Mouse (Mus musculus): ENCODE measurements at regions not wholly inside any gene's neighbourhood (a gene's known extent, or its start where the extent isn't known, plus 50 kb on each side); places are given as distances from the start of the nearest gene placed in this dataset.
"Not testable (repeated sequence)": the region's sequence is repeated elsewhere in the genome, so short reads cannot be mapped to it uniquely, and the experiment has no call there.

GRCm38 (mm10) chr12:45597904-45598570 lies 523.5 kb upstream of the Stxbp6 start:
- ATAC-seq (ENCODE audit: poor library complexity, severe bottlenecking) = no peak

DNA sequence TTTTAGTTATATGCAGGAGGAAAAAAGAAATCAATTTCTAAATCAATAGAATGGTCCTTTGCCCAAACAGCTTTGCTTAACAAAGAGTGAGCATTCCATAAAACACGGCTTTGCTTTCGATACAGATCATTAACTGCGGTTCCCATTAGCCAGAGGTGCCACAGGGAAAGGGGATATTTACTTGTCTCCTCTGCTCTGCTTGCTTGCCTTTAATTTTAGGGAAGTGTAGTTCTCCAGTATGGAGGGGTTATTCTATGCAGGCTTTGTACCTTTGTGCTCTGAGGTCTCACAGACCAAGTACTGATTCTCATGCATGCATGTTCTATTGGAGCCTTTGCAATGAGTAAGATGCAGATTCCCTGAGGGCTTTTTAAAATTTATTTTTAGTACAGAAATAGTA lies 520.2 kb upstream of the Stxbp6 start:
- no peak for ATAC-seq (ENCODE audit: poor library complexity, severe bottlenecking)

DNA sequence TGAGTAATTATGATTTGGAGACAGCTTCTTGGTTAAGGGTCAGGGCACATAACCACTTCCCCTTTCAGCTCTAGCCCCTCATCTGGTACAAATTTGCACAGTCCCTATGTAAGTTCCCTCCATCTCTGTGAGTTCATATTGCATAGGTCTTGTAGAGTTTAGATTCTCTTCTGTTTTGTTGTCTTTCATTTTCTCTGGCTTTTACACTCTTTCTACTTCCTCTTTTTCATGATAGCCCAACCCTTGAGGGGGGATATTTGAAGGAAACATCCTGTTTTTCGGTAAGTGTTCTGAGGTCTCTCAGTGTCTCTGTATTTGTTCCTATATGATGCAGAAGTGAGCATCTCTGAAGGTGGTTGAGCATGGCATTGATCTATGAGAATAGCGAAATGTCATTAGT lies 515.7 kb upstream of the Stxbp6 start:
- ATAC-seq (ENCODE audit: poor library complexity, severe bottlenecking) = no peak

DNA sequence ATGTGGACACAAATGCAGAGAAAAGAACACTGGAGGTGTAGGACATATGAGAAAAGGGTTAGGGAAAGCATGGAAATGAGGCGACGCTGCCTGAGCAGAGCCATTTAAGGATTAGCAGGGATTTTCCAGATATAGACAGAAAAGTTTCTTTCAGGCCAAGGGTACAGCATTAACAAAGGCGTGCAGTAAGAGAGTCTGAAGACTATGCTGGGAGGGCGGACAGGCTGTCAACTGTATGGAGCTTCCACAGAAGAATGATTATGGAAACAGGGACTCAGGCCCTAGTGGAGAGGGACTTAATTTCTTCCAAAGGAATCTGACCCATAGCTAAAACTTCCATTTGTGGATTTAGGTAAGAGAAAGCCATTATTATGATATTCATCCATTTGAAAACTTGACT lies 511.3 kb upstream of the Stxbp6 start:
- ATAC-seq (ENCODE audit: poor library complexity, severe bottlenecking) = no peak

DNA sequence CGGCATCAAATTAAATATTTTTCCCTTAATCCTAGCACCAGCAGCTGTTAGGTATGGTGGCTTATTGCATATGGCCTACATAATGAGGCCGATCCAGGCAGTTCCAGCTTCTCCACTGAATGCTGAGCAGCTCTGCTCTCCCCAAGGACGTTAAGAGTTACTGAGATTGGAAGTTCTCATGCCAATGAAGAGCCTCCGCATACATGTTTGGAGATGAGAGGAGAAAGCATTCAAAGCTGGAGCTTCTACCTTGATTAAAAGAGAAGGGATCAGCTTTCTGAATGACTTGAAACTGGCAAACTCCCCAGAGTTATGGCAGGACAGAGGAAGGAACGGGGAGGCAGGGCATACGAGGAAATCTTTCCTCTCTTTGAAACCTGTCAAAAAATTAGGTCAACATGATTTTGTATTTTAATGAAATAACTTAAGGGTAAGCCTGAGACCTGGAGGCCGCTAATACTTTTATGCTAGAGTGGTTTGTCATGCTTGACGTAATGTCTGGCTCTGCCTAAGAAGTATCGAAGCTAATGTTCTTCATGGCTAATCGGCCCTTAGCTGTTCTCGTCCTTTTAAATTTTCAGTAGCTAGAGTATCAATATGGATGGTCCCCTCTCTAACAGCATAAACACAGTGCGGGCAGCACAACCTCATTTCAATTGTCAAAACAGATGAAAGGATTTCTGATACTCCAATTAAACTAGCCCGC lies 489.0 kb upstream of the Stxbp6 start:
- no peak for ATAC-seq (ENCODE audit: poor library complexity, severe bottlenecking)

DNA sequence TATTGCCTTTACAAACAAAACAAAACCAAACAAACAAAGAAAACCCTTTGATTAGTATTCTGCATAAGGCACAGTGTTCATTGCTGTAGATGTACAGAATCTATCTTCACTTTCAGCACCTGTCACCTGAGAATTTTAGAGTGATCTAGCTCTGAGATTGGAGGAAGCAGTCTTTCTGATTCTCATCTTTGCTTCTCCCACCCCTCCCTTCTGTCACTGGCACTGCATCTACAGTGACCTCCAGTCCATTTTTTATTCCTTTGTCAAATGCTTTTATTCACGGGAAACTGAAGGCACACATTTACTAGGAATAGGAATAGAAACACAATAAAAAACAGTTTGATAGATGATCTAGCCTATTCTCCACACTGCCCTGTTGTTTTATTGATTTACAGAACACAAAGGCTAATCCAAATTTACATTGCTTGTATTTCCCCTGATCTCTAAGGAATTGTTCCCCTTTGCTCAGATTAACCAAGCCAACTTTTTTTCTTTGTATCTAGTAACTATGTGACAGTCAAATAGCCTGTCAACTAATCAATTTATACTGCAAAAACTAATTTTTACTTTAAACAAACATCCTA lies 488.2 kb upstream of the Stxbp6 start:
- no peak for ATAC-seq (ENCODE audit: poor library complexity, severe bottlenecking)

DNA sequence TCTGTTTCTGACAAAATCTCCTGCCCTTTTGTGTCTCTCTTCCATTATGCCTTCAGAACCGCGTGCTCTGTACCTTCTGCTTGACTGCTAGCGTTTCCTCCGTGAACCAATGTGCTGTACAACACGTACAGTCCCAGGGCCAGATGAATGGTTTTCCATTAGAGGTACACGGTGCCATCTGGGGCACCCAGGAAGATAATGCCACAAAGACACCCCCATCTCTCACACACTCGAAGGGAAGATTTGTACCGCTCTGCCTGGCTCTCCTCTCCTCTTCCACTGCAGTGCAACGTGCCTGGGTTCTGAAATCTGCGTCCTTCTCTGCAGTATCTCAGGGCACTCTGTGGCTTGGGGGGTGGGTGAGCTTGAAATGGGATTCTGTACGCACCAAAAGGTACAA lies 487.4 kb upstream of the Stxbp6 start:
- no peak for ATAC-seq (ENCODE audit: poor library complexity, severe bottlenecking)

DNA sequence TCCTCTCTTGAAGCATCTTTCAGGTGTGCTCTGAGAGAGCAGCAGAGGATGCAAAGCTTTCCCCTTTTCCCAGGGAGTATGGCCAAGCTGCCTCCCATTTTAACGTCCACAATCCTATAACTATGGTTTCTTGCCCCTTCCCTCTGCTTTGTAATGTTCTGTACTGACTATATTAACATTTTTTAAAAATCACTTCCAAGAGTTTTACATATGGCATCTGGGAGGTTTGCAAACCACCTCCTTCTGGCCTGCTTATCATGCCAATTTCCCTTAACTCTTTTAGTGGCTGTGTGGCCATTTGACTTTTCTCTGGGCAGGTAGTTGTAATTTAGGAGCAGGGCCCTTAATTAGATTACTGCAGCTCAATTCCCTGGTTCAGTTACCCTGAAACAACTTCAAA lies 486.9 kb upstream of the Stxbp6 start:
- no peak for ATAC-seq (ENCODE audit: poor library complexity, severe bottlenecking)

- ATAC-seq (ENCODE audit: poor library complexity, severe bottlenecking) = not testable (repeated sequence)
Measured at GRCm38 (mm10) chr12:45549906-45550305, 475.4 kb upstream of the Stxbp6 start.

DNA sequence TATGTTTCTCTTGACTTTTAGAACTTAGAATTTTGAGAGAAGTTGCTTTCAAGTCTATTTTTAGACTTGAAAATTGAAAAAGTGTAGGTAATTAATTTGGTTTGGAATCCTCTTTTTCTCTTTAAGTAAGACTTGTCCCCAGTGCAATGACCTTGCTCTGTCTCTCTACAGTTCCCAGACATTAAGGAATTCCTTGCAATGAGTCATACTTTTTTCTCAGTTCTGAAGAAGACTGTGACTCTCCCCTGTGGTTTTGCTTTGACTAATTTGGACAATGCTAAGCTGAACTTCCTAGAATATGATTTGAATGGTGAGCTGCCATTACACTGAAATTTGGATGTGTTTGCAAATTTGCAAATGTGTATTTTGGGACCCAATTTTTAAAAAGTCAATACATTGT lies 445.0 kb upstream of the Stxbp6 start:
- no peak for ATAC-seq (ENCODE audit: poor library complexity, severe bottlenecking)

DNA sequence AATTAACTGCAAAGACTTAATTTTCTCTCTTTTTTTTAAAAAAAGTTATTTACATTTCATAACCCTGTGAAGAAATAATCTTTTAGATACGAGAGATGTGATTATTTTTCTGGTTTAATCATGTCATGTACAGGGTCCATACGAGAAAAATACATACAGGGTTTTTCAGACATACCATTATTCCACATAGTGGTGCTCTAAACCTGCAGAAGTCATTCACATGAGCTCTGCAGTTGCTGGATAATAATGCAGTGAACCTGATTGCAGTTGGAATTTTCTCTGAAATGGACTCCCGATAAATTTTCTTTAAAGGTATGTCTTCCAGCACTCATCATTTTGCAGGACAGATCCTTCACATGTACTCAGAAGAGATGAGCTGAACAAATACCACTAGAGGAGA lies 439.9 kb upstream of the Stxbp6 start:
- no peak for ATAC-seq (ENCODE audit: poor library complexity, severe bottlenecking)

GRCm38 (mm10) chr12:45507400-45507982 lies 433.0 kb upstream of the Stxbp6 start:
- no peak for ATAC-seq (ENCODE audit: poor library complexity, severe bottlenecking)

DNA sequence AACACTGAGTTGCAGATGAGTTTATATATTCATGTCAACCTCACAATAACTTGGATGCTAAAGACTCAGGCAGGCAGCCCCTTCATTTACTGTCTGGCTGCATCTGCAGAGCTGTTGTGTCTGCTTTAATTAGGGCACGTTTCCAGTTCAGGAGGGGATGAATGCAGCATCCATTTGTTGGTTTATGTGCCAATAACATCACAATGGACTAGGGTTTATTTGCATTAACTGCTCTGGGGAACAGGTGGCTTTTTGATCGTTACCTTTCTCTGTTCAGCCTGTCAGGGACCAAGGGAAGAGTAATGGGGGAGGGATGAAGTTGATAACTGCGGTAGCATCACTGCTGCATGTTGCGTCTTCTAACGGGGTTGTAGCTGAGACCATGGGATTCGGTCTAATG lies 425.3 kb upstream of the Stxbp6 start:
- ATAC-seq (ENCODE audit: poor library complexity, severe bottlenecking) = no peak

DNA sequence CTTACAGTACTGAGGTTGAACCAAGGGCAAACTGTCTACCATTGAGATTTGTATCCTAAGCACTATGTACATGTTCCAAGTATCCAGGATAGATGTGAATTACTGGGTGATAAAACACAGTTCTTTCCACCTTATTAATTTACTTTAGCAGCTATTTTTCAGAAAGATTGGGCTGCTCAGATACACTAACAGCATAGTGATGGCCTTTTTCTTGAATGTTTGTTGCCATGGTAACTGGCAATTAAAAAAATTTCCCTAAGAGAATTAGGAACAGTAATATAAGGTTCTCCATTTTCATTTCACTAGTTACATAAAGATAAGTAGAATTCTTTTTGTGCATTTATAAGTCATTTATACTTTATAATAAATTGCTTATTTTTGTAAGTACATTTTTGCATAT lies 423.7 kb upstream of the Stxbp6 start:
- ATAC-seq (ENCODE audit: poor library complexity, severe bottlenecking) = no peak

DNA sequence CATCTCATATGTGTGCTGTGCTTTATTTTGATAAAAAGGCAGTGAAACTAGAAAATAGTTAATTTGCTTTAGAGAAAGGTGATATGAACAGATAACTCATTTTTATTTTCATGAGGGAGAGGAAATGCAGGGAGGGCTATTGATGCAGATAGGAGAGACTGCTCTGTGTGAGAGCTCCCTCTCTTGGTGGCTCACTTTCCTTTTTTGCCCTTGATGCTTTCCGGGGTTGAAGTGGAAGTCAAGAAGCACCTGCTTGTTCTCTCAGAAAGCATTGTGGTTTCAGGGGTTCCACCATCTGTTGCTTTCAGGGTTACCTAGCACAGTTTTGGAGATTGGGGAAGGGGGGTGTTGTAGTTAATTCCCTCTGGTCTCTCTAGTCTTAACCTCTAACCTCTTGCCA lies 414.5 kb upstream of the Stxbp6 start:
- ATAC-seq (ENCODE audit: poor library complexity, severe bottlenecking) = no peak

DNA sequence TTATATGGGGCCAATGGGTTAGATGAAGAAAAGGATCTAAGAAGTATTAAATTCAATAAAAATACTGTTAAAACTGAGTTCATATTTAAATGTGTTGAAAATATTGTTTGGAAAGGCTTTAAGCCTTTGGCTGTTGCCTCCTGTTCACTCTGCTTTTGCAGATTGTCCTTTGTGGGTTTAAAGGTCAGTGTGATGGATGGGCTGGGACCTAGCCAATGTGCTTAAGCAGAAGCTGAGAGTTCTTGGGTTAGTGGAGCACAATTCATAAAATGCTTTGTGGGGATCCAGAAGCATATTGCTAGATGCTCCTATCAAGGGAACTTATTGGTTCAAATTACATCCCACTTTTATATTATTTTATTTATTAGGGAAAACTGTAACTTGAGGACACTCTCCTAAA lies 402.4 kb upstream of the Stxbp6 start:
- ATAC-seq (ENCODE audit: poor library complexity, severe bottlenecking) = no peak

- no peak for ATAC-seq (ENCODE audit: poor library complexity, severe bottlenecking)
Measured at GRCm38 (mm10) chr12:45468093-45468492, 393.6 kb upstream of the Stxbp6 start.

GRCm38 (mm10) chr12:45467058-45467457 lies 392.5 kb upstream of the Stxbp6 start:
- no peak for ATAC-seq (ENCODE audit: poor library complexity, severe bottlenecking)

- ATAC-seq (ENCODE audit: poor library complexity, severe bottlenecking) = no peak
Measured at GRCm38 (mm10) chr12:45466066-45466465, 391.6 kb upstream of the Stxbp6 start.

DNA sequence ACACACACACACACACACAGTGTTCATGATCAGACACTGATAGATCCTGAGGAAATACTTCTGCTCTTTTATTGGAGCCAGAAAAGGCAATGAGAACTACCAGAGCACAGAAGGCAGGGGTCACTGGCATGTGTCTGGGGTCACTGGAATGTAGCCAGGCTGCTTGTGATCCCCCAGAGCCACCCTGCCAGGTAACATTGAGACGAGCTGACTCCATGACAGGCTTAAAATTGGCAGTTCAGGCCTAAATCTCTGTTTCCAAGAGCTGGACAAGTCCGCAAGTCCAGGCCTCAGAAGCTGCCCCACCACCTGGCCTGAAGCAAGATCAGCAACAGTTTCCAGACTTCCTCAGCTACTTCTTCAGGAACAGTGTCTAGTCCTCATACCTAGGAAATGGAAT lies 390.4 kb upstream of the Stxbp6 start:
- ATAC-seq (ENCODE audit: poor library complexity, severe bottlenecking) = no peak

DNA sequence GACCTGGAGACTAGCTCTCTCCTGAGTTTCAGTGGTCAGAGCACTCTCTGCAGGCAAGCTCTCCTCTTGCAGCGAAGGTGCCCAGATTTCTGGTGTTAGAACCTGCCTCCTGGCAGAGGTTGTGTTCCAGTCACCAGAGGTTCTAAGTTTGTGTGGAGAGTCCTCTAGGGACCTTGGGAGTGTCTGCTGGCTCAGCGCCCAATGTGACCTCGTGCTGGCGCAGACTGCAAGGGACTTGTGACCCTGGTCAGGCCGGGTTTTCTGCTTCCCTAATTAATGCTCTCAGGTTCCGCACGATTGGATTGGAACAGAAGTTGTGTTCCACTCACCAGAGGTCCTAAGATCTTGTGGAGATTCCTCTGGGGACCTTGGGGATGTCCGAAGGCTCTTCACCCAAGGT lies 384.2 kb upstream of the Stxbp6 start:
- ATAC-seq (ENCODE audit: poor library complexity, severe bottlenecking) = not testable (repeated sequence)
